Mouse (Mus musculus) cerebellum, adult 2 months (tissue): ENCODE measurements around the gene 1700092M07Rik.

Experiments
- CTCF ChIP-seq: fragments of 200-500 bp; IDR thresholded peaks from 2 replicates; pipeline ENCODE4 v1.5.1; 2011; ENCODE audit warnings: low read depth, mild to moderate bottlenecking, control low read depth, low read length, moderate library complexity, borderline replicate concordance; ENCODE audit not compliant: insufficient read depth
- POLR2A ChIP-seq: fragments of 200-500 bp; IDR thresholded peaks from 2 replicates; pipeline ENCODE4 v1.6.1; 2011; ENCODE audit warnings: low read length, control low read depth, borderline replicate concordance; ENCODE audit not compliant: insufficient read depth

GRCm38 (mm10) chr19:8757471-8757998, 17.0 kb downstream of the 1700092M07Rik start:
- TF ChIP-seq POLR2A = no peak
- TF ChIP-seq CTCF = no peak
